Mouse (Mus musculus) forebrain, embryonic 11.5 days (tissue): ENCODE measurements around the gene Zfp120. TPM values are rescaled to one million over a fixed set of nuclear protein-coding genes. Genes with fewer than 3 reads are reported as not detected.
"Not testable (repeated sequence)": the region's sequence is repeated elsewhere in the genome, so short reads cannot be mapped to it uniquely, and the experiment has no call there.

ENCODE experiments used
- ATAC-seq: fragments of 200-750 bp; cut with Nextera tagmentation; replicated peaks from 2 replicates; pipeline ENCODE4 v1.8.0; 2017; ENCODE audit warnings: moderate TSS enrichment; ENCODE audit not compliant: low FRiP score
- DNase-seq: peaks from one replicate; pipeline ENCODE4 v3.0.0-alpha.2; 2017; ENCODE audit warnings: low spot score
- H3K27ac ChIP-seq: fragments of 300-500 bp; sonication (generic); 2 replicates; pipeline ENCODE4 v1.5.1; 2014; ENCODE audit warnings: low read depth, low read length
- H3K27me3 ChIP-seq: fragments of 300-500 bp; sonication (generic); 2 replicates; pipeline ENCODE4 v1.6.1; 2014; ENCODE audit warnings: mild to moderate bottlenecking, low read length, mixed read lengths; ENCODE audit not compliant: control insufficient read depth, insufficient read depth
- H3K36me3 ChIP-seq: fragments of 300-500 bp; sonication (generic); 2 replicates; pipeline ENCODE4 v1.6.1; 2014; ENCODE audit warnings: mild to moderate bottlenecking, low read length, moderate library complexity, mixed read lengths; ENCODE audit not compliant: control insufficient read depth, insufficient read depth
- H3K4me1 ChIP-seq: fragments of 300-500 bp; sonication (generic); replicated peaks from 2 replicates; pipeline ENCODE4 v1.6.1; 2014; ENCODE audit warnings: low read length, mixed read lengths; ENCODE audit not compliant: control insufficient read depth, insufficient read depth
- H3K4me2 ChIP-seq: fragments of 300-500 bp; sonication (generic); 2 replicates; pipeline ENCODE4 v1.6.1; 2014; ENCODE audit warnings: low read depth, mild to moderate bottlenecking, low read length, moderate library complexity, mixed read lengths; ENCODE audit not compliant: severe bottlenecking
- H3K4me3 ChIP-seq: fragments of 300-500 bp; sonication (generic); 2 replicates; pipeline ENCODE4 v1.5.1; 2014; ENCODE audit warnings: low read depth, low read length
- H3K9ac ChIP-seq: fragments of 300-500 bp; sonication (generic); 2 replicates; pipeline ENCODE4 v1.6.1; 2014; ENCODE audit warnings: low read length
- H3K9me3 ChIP-seq: fragments of 300-500 bp; sonication (generic); 2 replicates; pipeline ENCODE4 v1.6.1; 2016; ENCODE audit warnings: low read length, mixed read lengths; ENCODE audit not compliant: control insufficient read depth
- WGBS: fragments of 180-500 bp; shearing (Covaris S2); extraction: QIAGEN DNeasy Blood & Tissue Kit; methylation state at CpG from one replicate; pipeline ENCODE4 v1.1.7; 2014; 5-methylcytosine and 5-hydroxymethylcytosine counted together
- polyA plus RNA-seq: library from polyadenylated mRNA; unstranded; fragments of >200 nt; fragmentation: Nextera tagmentation; extraction: Ambion mirVana; gene quantifications from 2 replicates; pipeline ENCODE4 v1.2.1, GENCODE M21; 2014

Gene Zfp120
- polyA plus RNA-seq, result 8.1 and 9.3 TPM in 2 replicates

- peak within 1 kb of the TSS; percentile 72 for H3K9ac ChIP-seq
- peak within 1 kb of the TSS; percentile 57 for H3K4me3 ChIP-seq
- 0% methylated on average over 13 of the region's 13 CpGs for WGBS
- H3K4me2 ChIP-seq, result peak within 1 kb of the TSS; percentile 55
- no peaks in the 10 kb centered on the region for H3K27me3 ChIP-seq
- H3K36me3 ChIP-seq, result no peaks in the 10 kb centered on the region
- ATAC-seq (peak; percentile 100), DNase-seq (peak; percentile 84)
- no peak within 1 kb of the TSS for H3K27ac ChIP-seq
- no peaks in the 10 kb centered on the region for H3K4me1 ChIP-seq
- H3K9me3 ChIP-seq, result no peaks in the 10 kb centered on the region
Measured at GRCm38 (mm10) chr2:150136435-150136897, at the start of gene Zfp120. TSS of gene Zfp120 (minus strand) at chr2:150136708.

- H3K36me3 ChIP-seq, H3K27me3 ChIP-seq, H3K4me2 ChIP-seq, H3K27ac ChIP-seq, ATAC-seq, H3K9me3 ChIP-seq, H3K4me1 ChIP-seq, H3K9ac ChIP-seq, H3K4me3 ChIP-seq, DNase-seq: not testable (repeated sequence)
- 82% methylated on average over 7 of the region's 7 CpGs for WGBS
Measured at GRCm38 (mm10) chr2:150181570-150181999, 45.1 kb upstream of the Zfp120 start, which contains the start of gene Gm14139. TSS of gene Gm14139 (plus strand) at chr2:150181755.

GRCm38 (mm10) chr2:150181046-150181445, 44.5 kb upstream of the Zfp120 start:
- not testable (repeated sequence) for H3K36me3 ChIP-seq, H3K9ac ChIP-seq, H3K27ac ChIP-seq, H3K27me3 ChIP-seq, H3K9me3 ChIP-seq, H3K4me3 ChIP-seq, DNase-seq, H3K4me1 ChIP-seq, H3K4me2 ChIP-seq, ATAC-seq

GRCm38 (mm10) chr2:150179579-150179978, 43.1 kb upstream of the Zfp120 start, which contains the start of gene Gm10770:
TSS of gene Gm10770 (minus strand) at chr2:150179679.
- not testable (repeated sequence) for H3K4me1 ChIP-seq, H3K36me3 ChIP-seq, H3K27me3 ChIP-seq, H3K9ac ChIP-seq, ATAC-seq, H3K4me2 ChIP-seq, DNase-seq, H3K27ac ChIP-seq, H3K4me3 ChIP-seq, H3K9me3 ChIP-seq
- 86% methylated on average over 4 of the region's 4 CpGs for WGBS

GRCm38 (mm10) chr2:150173833-150174232, 37.3 kb upstream of the Zfp120 start:
- DNase-seq (no peak), ATAC-seq (no peak)
- H3K4me1 ChIP-seq, result no peaks in the 10 kb centered on the region
- H3K4me2 ChIP-seq, result no peak overlapping the region
- no peaks in the 10 kb centered on the region for H3K27me3 ChIP-seq
- H3K27ac ChIP-seq, result no peak overlapping the region
- no peaks in the 10 kb centered on the region for H3K9me3 ChIP-seq
- no peaks in the 10 kb centered on the region for H3K36me3 ChIP-seq
- no peak overlapping the region for H3K9ac ChIP-seq
- H3K4me3 ChIP-seq, result no peak overlapping the region

GRCm38 (mm10) chr2:150166703-150167102, 30.2 kb upstream of the Zfp120 start:
- H3K4me2 ChIP-seq, result no peak overlapping the region
- ATAC-seq (no peak), DNase-seq (no peak)
- H3K27ac ChIP-seq, result no peak overlapping the region
- no peaks in the 10 kb centered on the region for H3K9me3 ChIP-seq
- no peak overlapping the region for H3K4me3 ChIP-seq
- H3K4me1 ChIP-seq, result no peaks in the 10 kb centered on the region
- no peaks in the 10 kb centered on the region for H3K36me3 ChIP-seq
- no peaks in the 10 kb centered on the region for H3K27me3 ChIP-seq
- no peak overlapping the region for H3K9ac ChIP-seq

GRCm38 (mm10) chr2:150132773-150133172, 3.7 kb downstream of the Zfp120 start:
- Histone ChIP-seq H3K4me1 (no peaks in the 10 kb centered on the region), H3K9me3 (peaks cover 4% of the 10 kb centered on the region; the same call in 1 of the 2 replicates), H3K4me2 (no peak overlapping the region), H3K4me3 (no peak overlapping the region), H3K27ac (no peak overlapping the region), H3K36me3 (no peaks in the 10 kb centered on the region), H3K27me3 (no peaks in the 10 kb centered on the region), H3K9ac (no peak overlapping the region)
- no peak for ATAC-seq
- WGBS, result 88% methylated on average over 2 of the region's 2 CpGs
- no peak for DNase-seq

GRCm38 (mm10) chr2:150132002-150132401, 4.5 kb downstream of the Zfp120 start:
- H3K4me2 ChIP-seq, H3K27me3 ChIP-seq, ATAC-seq, DNase-seq, H3K36me3 ChIP-seq, H3K9ac ChIP-seq, H3K9me3 ChIP-seq, H3K4me1 ChIP-seq, H3K4me3 ChIP-seq, H3K27ac ChIP-seq: not testable (repeated sequence)
- 77% methylated on average over 1 of the region's 1 CpGs for WGBS

GRCm38 (mm10) chr2:150111247-150111912, 25.1 kb downstream of the Zfp120 start:
- no peaks in the 10 kb centered on the region; the same call in 1 of the 2 replicates for H3K36me3 ChIP-seq
- ATAC-seq (no peak), DNase-seq (no peak)
- no peaks in the 10 kb centered on the region for H3K9me3 ChIP-seq
- no peak overlapping the region for H3K9ac ChIP-seq
- H3K4me3 ChIP-seq, result no peak overlapping the region
- 92% methylated on average over 10 of the region's 10 CpGs for WGBS
- no peaks in the 10 kb centered on the region for H3K4me1 ChIP-seq
- H3K27ac ChIP-seq, result no peak overlapping the region
- H3K27me3 ChIP-seq, result no peaks in the 10 kb centered on the region
- no peak overlapping the region for H3K4me2 ChIP-seq
